Mouse (Mus musculus) lung, adult 2 months (tissue): ENCODE data around the gene Plekhg1.

Experiments used
- CTCF ChIP-seq: fragments of 200-500 bp; IDR thresholded peaks from 2 replicates; pipeline ENCODE4 v1.5.1; 2011; ENCODE audit warnings: mild to moderate bottlenecking, low read length, control low read depth; ENCODE audit not compliant: insufficient read depth
- POLR2A ChIP-seq: fragments of 200-500 bp; IDR thresholded peaks from 2 replicates; pipeline ENCODE4 v1.6.1; 2011; ENCODE audit warnings: low read depth, mild to moderate bottlenecking, control low read depth, low read length, borderline replicate concordance; ENCODE audit errors: extremely low read depth

DNA sequence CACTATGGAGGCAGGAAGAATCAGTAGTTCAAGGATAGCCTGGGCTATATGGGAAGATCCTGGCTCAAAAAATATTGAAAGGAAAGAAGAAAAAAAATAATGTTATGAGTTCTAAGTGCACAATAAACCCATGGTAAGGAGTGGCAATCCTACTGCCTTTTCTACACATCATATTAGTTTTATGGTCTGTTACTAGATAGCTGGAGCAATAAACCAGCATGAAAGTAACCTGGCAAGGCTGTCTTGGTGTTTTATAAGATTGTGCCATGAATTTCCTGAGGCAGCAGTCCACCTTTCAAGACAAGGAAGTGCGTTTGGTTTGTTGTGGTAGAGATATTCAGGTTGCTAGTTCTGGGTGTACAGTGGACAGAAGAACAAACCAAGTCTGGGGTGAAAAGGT, 9.4 kb downstream of the Plekhg1 start:
- TF ChIP-seq POLR2A, result no peak
- no peak for TF ChIP-seq CTCF
